Mouse (Mus musculus) spleen, postnatal 4 days (tissue): ENCODE data around the gene Ebf1.

Source experiments
- DNase-seq, 2 experiments: peaks; one replicate each; pipeline ENCODE4 v3.0.0; 2022; ENCODE audit warnings: low spot score in 2 of 2

Gene Ebf1

GRCm38 (mm10) chr11:45026012-45026411, 408.9 kb downstream of the Ebf1 start:
- no peak for DNase-seq

GRCm38 (mm10) chr11:45026674-45027073, 409.6 kb downstream of the Ebf1 start:
- DNase-seq: no peak

- no peak for DNase-seq
Measured at GRCm38 (mm10) chr11:45027076-45027475, 410.0 kb downstream of the Ebf1 start.

GRCm38 (mm10) chr11:45055744-45056610, 438.9 kb downstream of the Ebf1 start:
- DNase-seq: no peak
